Mouse (Mus musculus) CD8-positive naive resting alpha-beta T cell, adult 2 months (primary cell): Measurements from ENCODE around the gene Cadps.

Source experiments
- DNase-seq, 2 experiments: peaks; one replicate each; pipeline ENCODE4 v3.0.0; 2022; ENCODE audit warnings: low read depth in 2 of 2, low spot score in 2 of 2

Gene Cadps

GRCm38 (mm10) chr14:12730979-12731378, 91.9 kb downstream of the Cadps start:
- no peak for DNase-seq

- DNase-seq = no peak
Measured at GRCm38 (mm10) chr14:12722452-12723194, 100.3 kb downstream of the Cadps start.

GRCm38 (mm10) chr14:12718766-12719165, 104.1 kb downstream of the Cadps start:
- no peak for DNase-seq

GRCm38 (mm10) chr14:12715906-12716659, 106.8 kb downstream of the Cadps start:
- DNase-seq = no peak

GRCm38 (mm10) chr14:12707395-12707794, 115.5 kb downstream of the Cadps start:
- DNase-seq = no peak

GRCm38 (mm10) chr14:12704461-12704860, 118.4 kb downstream of the Cadps start:
- DNase-seq = no peak

GRCm38 (mm10) chr14:12690201-12690600, 132.7 kb downstream of the Cadps start:
- DNase-seq = no peak

GRCm38 (mm10) chr14:12685015-12685414, 137.9 kb downstream of the Cadps start:
- DNase-seq = no peak

GRCm38 (mm10) chr14:12680819-12681638, 141.8 kb downstream of the Cadps start:
- no peak for DNase-seq

GRCm38 (mm10) chr14:12661430-12661829, 161.4 kb downstream of the Cadps start:
- no peak for DNase-seq

- DNase-seq = no peak
Measured at GRCm38 (mm10) chr14:12657351-12657750, 165.5 kb downstream of the Cadps start.

- DNase-seq = no peak
Measured at GRCm38 (mm10) chr14:12642868-12643512, 179.9 kb downstream of the Cadps start.

GRCm38 (mm10) chr14:12638762-12639161, 184.1 kb downstream of the Cadps start:
- DNase-seq = no peak

GRCm38 (mm10) chr14:12637121-12637754, 185.6 kb downstream of the Cadps start:
- no peak for DNase-seq

- no peak for DNase-seq
Measured at GRCm38 (mm10) chr14:12624256-12625130, 198.4 kb downstream of the Cadps start.

GRCm38 (mm10) chr14:12607025-12607424, 215.9 kb downstream of the Cadps start:
- DNase-seq = no peak

- DNase-seq = no peak
Measured at GRCm38 (mm10) chr14:12606202-12606601, 216.7 kb downstream of the Cadps start.

- DNase-seq = no peak
Measured at GRCm38 (mm10) chr14:12602080-12602479, 220.8 kb downstream of the Cadps start.

GRCm38 (mm10) chr14:12595326-12595725, 227.6 kb downstream of the Cadps start:
- no peak for DNase-seq
